Mouse (Mus musculus): ENCODE data around the gene Pfkfb1.

DNA sequence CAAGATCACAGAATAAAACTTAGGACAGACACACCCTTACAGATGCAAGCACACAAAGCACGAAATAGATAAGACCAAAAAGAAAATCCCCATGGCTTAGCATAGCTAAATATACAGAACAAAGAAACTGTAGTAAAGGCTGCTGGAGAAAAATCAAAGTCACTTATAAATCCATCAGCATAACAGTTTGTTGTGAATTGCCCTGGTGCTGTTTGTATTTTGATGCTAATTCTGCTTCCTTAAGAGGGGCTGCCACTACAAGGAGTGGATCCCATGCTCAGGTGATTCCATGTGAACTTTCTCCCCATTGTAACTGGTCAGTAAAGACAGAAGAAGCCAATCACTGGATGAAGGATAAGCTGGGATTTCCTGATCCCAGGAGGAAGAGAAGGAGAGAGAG, 89.5 kb downstream of the Pfkfb1 start:
- TF ChIP-seq E2F4 (IDR thresholded peaks at IDR 0.05; ENCODE audit: insufficient replicate concordance, low read depth, low read length): no peak
- no peak for TF ChIP-seq ZKSCAN1 (IDR thresholded peaks at IDR 0.05; ENCODE audit: borderline replicate concordance, low read depth, low read length)
- no peak for TF ChIP-seq RAD21 (IDR thresholded peaks at IDR 0.05; ENCODE audit: low read depth, low read length)
- TF ChIP-seq MAFK (IDR thresholded peaks at IDR 0.05; ENCODE audit: insufficient replicate concordance, low read length): no peak
- TF ChIP-seq POLR2AphosphoS2 (IDR thresholded peaks at IDR 0.05; ENCODE audit: low read depth, low read length): no peak
- no peak for TF ChIP-seq POLR2A (IDR thresholded peaks at IDR 0.05; ENCODE audit: low read depth, low read length)
- no peak for TF ChIP-seq CTCF (conservative IDR thresholded peaks at IDR 0.05 in 1 of 2, IDR thresholded peaks at IDR 0.05 in 1 of 2; ENCODE audit: low read depth in 2 of 2, low read length in 2 of 2)
- TF ChIP-seq RCOR1 (conservative IDR thresholded peaks at IDR 0.05; ENCODE audit: low read depth, low read length): no peak
- no peak for TF ChIP-seq JUND (conservative IDR thresholded peaks at IDR 0.05; ENCODE audit: low read depth, low read length)
- TF ChIP-seq BHLHE40 (IDR thresholded peaks at IDR 0.05; ENCODE audit: low read depth, low read length): no peak
- TF ChIP-seq MAX (IDR thresholded peaks at IDR 0.05; ENCODE audit: low read length): no peak

Data from CH12.LX (cell line).